Mouse (Mus musculus) embryonic facial prominence, embryonic 12.5 days (tissue): ENCODE results near the gene Shf. TPM values are rescaled to one million over a fixed set of nuclear protein-coding genes. Genes with fewer than 3 reads are reported as not detected.

Experiments
- polyA plus RNA-seq: library from polyadenylated mRNA; unstranded; fragments of >200 nt; fragmentation: Nextera tagmentation; extraction: Ambion mirVana; gene quantifications from 2 replicates; pipeline ENCODE4 v1.2.1, GENCODE M21; 2016

Gene Shf
- polyA plus RNA-seq, 1 experiment from 2014 or later: 6.5 TPM

Other genes starting within 250 kb of the Shf start
- gene B2m, start 221.5 kb downstream of the Shf start, polyA plus RNA-seq: 174 and 181 TPM in 2 replicates
- gene Trim69, start 208.5 kb downstream of the Shf start, polyA plus RNA-seq: not detected in 2 replicates
- gene Patl2, start 183.0 kb downstream of the Shf start, polyA plus RNA-seq: not detected in 2 replicates
- gene Terb2, start 182.9 kb downstream of the Shf start, polyA plus RNA-seq: not detected in 2 replicates
- 18.9 and 24.9 TPM in 2 replicates for gene Sord, start 134.4 kb downstream of the Shf start, polyA plus RNA-seq
- gene Duox2, start 70.7 kb downstream of the Shf start, polyA plus RNA-seq: 0.05 and 0.08 TPM in 2 replicates
- gene Duoxa2, start 70.3 kb downstream of the Shf start, polyA plus RNA-seq: not detected in 2 replicates
- gene Duoxa1, start 55.4 kb downstream of the Shf start, polyA plus RNA-seq: 0.55 and 0.70 TPM in 2 replicates
- 0.24 and 0.32 TPM in 2 replicates for gene Duox1, start 53.5 kb downstream of the Shf start, polyA plus RNA-seq
- 0.12 TPM in 1 of 2 replicates, not detected in the other for gene Slc28a2, start 57.3 kb upstream of the Shf start, polyA plus RNA-seq
- gene Gm14085, start 115.8 kb upstream of the Shf start, polyA plus RNA-seq: not detected in 2 replicates
- 15.9 and 16.9 TPM in 2 replicates for gene Gatm, start 242.1 kb upstream of the Shf start, polyA plus RNA-seq